Mouse (Mus musculus): Measurements from ENCODE around the gene Eif3i.

Eif3i gene

DNA sequence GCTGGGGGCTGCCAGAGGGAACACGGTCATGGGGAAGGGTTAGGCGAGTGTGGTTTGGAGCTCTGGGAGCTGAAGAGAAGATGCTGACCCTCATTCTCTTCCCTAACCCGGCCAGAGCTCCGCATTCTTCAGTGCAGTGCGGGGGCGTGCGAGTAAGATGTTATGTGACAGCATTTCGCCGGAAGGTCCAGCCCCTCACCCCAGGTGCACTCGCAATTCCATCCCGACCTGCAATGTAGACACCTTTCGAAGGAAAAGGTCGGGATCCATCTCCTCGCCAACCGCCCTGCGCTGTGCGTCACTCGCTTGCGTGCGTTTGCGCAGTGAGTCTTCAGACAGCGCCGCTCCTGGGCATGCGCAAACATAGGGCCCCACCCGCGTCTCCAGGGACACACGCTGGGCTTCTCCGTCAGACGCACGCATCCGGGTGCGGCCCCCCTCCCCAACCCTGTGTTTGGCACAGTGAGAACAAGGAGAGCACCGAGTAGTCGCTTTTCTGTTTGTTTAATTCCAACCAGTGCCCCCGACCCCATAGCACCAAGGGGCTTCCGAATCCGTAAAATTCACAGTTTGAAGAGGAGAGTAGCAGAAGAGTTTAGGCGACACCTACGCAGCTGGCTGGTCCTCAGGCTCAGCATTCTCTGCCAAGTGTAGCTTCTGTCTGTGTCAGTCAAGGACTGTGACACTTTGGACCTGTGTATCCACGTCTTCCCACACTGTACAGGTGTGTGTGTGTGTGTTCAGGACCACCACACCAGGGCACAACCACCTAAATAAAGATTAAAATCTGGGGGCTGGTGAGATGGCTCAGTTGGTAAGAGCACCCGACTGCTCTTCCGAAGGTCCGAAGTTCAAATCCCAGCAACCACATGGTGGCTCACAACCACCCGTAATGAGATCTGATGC lies 18.6 kb upstream of the Eif3i start, which contains the start of gene Iqcc:
Iqcc (minus strand) TSS at position 314 of the 906 bp plus-strand sequence.
- peak; percentile 88 for DNase-seq (ENCODE audit: low read depth)

DNA sequence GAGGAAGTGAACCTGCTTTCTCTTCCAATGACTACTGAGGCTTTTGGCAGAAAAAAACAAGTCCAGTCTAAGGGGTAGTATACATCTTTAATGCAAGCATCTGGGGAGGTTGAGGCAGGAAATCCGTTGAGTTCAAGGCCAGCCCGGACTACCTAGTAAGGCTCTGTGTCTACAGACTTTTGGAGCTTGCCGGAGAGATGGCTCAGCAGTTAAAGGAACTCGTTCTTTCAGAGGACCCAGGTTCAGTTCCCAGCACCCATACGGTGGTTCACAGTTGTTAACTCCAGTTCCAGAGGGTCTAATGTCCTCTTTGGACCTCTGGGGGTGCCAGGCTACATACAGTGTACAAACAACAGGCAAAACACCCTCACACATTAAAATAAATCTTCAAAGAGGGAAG lies 17.6 kb upstream of the Eif3i start:
- no peak for DNase-seq (ENCODE audit: low read depth)

DNA sequence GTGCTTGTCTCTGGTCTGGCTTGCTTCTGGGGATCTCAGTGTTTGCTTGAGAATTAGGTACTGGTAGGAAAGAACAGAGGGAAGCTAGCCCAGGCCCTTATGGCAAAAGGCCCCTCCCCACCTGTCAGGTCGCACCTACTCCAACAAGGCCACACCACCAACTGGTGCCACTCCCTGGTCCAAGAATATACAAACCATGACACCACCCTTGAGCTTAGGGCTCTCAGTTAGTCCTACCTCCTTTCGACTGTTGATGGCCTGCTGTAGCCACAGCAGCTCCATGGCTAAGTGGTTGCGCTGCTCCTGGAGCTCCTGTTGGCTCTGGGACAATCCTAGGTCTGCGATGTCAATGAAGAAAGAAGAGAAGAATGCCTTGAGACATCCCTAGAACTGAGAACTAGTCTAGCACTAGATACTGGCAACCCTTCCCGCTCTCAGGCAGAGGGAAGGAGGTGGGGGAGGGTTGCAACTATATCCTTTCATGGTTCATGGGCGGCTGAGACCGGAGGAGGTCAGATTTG lies 16.7 kb upstream of the Eif3i start:
- no peak for DNase-seq (ENCODE audit: low read depth)

GRCm38 (mm10) chr4:129616631-129617030 lies 16.2 kb upstream of the Eif3i start:
- no peak for DNase-seq (ENCODE audit: low read depth)

- no peak for DNase-seq (ENCODE audit: low read depth)
These were observed 15.4 kb upstream of the Eif3i start for GRCm38 (mm10) chr4:129615801-129616290.

- no peak for DNase-seq (ENCODE audit: low read depth)
These were observed 13.6 kb upstream of the Eif3i start, which contains the start of gene Dcdc2b for GRCm38 (mm10) chr4:129614093-129614492. Gene Dcdc2b, minus strand, starts transcription at chr4:129614257.

DNA sequence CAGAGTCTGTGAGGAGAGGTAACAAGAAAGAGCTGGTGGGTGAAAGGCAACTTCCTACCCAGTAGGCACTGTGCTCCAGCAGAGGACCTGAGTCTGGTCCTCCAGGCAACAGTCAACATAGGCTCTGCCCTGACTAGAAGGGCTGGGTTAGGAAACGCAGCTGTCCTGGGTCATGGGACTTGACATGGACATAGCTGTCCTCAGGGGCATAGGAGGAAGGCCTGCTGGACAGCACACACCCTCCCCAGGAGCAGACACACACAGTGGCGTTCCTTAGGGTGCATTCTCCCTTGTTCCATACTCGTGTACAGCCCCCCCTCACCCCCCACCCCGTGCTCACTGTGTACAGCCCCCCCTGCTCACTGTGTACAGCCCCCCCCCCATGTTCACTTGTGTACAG lies 10.0 kb upstream of the Eif3i start:
- no peak for DNase-seq (ENCODE audit: low read depth)

DNA sequence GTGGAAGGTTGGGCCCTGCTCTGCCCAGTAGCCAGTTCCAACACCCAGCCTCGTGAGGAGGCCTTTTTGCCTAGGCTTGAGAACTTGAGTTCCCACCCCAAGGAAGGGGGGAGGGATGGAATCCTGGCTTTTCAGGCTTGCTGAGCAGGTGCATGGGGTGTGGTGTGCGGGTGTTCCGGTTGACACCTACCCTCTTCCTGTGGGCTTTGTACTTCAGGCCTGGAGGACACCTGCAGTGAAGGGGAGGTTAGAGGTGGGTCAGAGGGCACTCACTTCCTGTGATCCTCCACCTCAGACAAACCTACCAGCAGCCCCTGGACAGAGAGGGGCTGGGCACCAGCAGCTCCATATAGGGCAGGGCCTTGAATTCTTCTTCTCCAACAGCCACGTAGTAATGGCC lies 9.6 kb upstream of the Eif3i start:
- DNase-seq (ENCODE audit: low read depth): no peak

DNA sequence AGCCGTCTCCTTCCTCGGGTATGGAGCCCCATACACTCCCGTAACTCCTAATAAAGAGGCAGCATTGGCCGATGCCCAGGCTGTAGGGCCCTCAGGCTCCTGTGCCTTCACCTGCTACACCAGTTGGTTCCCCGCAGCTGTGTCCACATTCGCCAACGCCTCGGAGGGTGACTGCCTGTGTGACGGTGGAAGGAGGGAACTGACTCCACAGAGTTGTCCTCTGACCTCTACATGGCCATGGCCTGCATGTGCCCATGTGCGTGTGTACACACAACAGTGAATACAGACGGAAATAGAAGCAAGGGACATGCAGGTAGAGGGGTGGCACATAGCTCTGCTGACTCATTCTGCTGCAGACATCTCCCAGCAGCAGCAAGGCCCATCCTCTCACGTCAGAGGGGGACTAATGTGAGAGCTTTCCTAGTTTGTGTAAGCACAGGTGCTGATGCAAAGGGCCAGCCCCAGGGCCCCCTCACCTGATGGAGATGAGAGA lies 8.7 kb upstream of the Eif3i start:
- DNase-seq (ENCODE audit: low read depth): no peak

DNA sequence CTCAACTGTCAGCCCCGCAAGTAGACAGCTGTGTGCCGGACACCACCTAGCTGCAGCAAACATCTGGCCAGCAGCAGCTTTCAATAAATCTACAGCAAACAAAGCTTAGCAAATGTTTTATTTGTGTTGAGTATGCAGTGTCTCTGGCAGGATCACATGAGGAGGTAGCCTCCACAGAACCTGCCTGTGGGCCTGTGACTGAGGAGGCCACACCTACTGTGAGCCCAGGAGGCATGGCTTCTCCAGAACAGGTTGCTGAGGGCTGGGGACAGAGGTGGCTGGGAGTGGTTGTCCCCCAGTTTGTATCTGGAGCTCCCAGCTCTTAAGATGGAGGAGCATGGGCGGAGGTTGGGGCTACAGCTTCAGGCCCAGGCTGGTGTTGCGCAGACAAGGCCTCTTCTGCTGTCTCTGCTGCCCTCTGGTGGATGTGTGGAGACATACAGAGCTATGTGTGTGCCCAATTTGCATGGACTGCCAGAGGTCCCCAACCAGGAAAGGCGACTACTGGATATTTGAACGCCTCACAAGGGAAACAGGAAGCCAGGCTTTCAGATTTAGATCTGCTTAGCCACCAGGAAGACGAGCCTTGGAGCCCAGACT lies 8.1 kb upstream of the Eif3i start:
- DNase-seq (ENCODE audit: low read depth): peak; percentile 83

DNA sequence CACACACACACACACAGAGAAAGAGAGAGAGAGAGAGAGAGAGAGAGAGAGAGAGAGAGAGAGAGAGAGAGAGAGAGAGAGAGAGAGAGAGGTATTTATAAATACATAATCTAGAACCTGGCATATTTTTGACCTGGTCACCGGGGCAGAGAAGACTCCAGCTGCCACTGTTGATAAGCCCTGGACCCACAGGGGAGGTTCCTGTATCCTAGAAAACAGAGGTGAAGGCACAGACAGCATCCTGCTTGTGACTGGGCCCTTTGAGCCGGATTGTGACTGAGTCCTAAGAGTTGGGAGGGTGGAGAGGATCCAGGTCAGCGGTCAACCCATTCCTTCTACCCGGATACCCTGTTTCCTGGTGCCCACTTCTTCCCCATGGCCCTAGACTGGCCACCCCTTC lies 11.6 kb downstream of the Eif3i start:
- no peak for DNase-seq (ENCODE audit: low read depth)

- DNase-seq (ENCODE audit: low read depth): no peak
These were observed 13.5 kb downstream of the Eif3i start for GRCm38 (mm10) chr4:129586943-129587342.

GRCm38 (mm10) chr4:129585773-129586172 lies 14.7 kb downstream of the Eif3i start:
- no peak for DNase-seq (ENCODE audit: low read depth)

- peak; percentile 83 for DNase-seq (ENCODE audit: low read depth)
These were observed 15.4 kb downstream of the Eif3i start for GRCm38 (mm10) chr4:129584884-129585608.

GRCm38 (mm10) chr4:129584370-129584769 lies 16.1 kb downstream of the Eif3i start:
- DNase-seq (ENCODE audit: low read depth): no peak

GRCm38 (mm10) chr4:129582251-129582650 lies 18.2 kb downstream of the Eif3i start:
- no peak for DNase-seq (ENCODE audit: low read depth)

DNA sequence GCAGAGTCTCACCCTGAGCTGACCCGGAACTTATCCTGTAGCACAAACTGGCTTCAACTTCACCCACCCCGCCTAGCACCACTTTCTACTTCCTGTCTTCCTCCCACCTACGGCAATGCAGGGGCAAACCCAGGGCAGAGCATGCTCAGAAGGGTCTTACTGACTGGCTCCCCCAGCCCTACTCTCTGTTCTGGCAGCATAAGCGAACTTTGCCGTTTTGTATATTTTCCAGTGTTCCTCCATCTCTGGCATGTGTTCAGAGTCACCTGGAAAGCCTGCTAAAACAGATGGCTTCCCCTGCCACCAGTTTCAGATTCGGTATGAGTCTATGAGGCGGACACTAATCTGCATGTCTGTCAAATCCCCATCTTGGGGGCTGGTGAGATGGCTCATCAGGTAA lies 20.1 kb downstream of the Eif3i start:
- no peak for DNase-seq (ENCODE audit: low read depth)

DNA sequence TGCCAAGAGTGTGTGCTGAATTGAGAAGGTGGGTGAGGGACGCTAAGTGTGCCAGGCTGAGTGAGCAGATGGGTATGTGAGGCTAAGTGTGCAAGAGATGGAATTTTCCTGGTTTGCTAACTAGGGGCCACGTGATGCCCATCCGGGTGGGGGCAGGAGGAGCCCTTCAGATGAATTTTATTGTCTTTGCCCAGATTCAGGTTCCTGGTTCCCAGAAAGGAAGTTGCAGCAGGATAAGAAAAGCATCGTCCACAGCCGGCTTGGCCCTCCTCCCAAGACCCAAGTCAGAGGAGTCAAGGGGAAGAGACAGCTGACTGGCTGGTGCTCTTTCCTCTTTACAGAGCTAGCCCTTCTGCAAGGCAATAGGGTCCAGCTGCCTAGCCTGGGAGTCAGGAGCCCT lies 22.0 kb downstream of the Eif3i start, which contains the start of gene Fam167b:
Fam167b (minus strand) TSS at position 84 of the 400 bp plus-strand sequence.
- no peak for DNase-seq (ENCODE audit: low read depth)

DNA sequence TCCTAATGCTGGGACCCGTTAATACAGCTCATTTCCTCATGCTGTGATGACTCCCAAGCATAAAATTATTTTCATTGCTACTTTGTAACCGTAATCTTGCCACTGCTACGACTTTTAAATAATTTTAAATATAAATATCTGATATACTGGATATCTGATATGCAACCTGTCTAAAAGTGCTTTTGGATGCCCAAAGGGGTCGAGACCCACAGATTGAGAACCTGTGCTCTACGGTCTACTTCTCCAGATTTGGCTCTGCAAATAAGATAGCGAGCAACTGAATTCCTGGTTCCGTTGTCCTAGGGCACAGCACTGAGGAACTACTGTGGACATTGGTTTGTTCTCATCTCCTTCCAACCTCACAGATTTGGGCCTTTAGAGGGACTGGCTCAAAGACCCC lies 22.8 kb downstream of the Eif3i start:
- DNase-seq (ENCODE audit: low read depth): no peak

DNA sequence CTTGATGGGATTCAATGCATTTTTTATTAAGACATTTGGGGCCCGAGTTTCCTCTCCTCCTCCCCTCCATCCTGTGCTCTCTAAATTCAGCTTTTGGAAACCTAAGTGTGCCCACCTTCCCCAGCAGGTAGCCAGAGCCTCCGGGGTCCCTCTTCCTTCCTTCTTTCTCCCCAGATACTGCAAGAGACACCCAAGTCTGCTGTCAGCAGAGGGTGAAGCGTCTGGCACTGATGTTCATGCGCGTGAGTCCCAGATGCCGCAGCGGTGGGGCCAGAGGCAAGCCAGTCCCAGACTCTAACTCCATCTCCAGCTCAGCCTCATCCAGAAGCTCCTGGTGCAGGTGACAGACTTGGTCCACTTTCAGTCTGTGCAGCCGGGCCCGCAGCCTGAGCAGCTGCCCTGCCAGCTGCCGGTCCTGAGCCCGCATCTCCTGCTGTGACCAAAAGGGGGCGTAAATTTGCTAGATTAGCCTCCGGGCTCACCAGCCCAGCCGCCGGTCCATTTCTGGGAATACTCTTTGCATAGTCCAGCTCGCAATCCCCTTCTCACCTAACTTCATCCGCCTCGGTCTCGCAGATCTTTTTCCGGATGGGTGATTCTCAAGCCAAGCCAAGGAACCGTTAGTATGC lies 23.5 kb downstream of the Eif3i start:
- DNase-seq (ENCODE audit: low read depth): no peak

DNA sequence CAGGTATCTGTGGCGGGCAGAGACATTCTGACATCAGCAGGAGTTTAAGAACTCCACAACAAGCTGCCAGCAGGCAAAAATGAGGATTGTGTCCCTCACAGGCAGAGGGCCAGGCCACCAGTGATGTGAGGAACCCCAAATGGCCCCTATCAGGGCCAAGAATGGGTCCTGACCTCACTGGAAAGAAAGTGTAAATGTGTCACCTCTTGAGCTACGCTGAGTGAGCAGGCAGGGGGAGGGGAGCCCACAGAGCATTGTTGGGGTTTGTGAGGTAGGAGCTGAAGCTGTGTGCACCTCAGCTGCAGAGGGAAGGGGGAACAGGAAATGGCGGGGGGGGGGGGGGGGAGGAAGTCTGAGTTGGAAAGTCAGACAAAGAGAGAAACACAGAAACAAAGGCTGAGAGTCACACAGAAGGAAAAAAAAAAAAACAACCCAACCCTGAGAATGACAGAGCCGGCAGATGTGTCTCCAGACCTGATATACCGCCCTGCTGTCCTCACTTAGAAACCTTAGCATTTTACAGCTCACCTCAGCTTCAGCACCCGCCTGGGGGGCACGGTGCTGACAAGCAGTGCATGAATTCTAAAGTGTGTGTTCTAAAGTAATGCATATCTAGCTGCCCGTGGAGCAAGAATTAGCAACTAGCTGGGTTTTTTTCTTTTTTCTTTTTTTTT lies 25.1 kb downstream of the Eif3i start:
- DNase-seq (ENCODE audit: low read depth): no peak

Data from c-Kit-positive CD71-positive TER-119-negative erythroid progenitor cells, embryonic 14.5 days (primary cell).